Mouse (Mus musculus): ENCODE measurements at regions not wholly inside any gene's neighbourhood (a gene's known extent, or its start where the extent isn't known, plus 50 kb on each side); places are given as distances from the start of the nearest gene placed in this dataset.

DNA sequence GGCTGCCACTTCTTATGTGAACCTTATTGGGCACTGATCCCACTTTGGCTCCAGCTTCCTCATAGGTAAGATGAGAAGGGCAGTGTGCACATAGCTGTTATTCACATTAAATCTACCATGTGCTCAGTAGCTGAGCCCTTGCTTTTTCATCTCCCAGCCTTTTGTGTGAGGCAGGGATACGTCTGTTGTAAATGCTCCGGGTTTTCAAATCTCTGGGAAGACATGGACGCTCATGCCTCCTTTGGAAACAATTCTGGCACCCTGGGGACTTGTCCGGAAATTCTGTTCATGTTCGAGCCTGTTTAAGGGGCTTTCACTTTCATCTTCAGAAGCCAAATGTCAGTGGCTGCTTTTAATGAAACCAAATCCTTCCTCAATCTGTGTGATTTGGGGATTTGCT lies 312.7 kb downstream of the Bcl11a start:
- no peaks in the 10 kb centered on the region for H3K36me3 ChIP-seq (ENCODE audit: insufficient read depth, low read length)
- no peak overlapping the region for H3K4me3 ChIP-seq (replicated peaks; ENCODE audit: low read length)
- no peaks in the 10 kb centered on the region for H3K9me3 ChIP-seq (ENCODE audit: low read length)
- TF ChIP-seq POU5F1 (IDR thresholded peaks at IDR 0.05; ENCODE audit: borderline replicate concordance, low read length) (no peak), NANOG (IDR thresholded peaks at IDR 0.05; ENCODE audit: borderline replicate concordance, low read length) (no peak), CTCF (conservative IDR thresholded peaks at IDR 0.05; ENCODE audit: low read length) (no peak)
- no peaks in the 10 kb centered on the region for H3K27me3 ChIP-seq (ENCODE audit: insufficient read depth, low read length)
- no peaks in the 10 kb centered on the region for H3K4me1 ChIP-seq (replicated peaks; ENCODE audit: low read depth, low read length)

- H3K9me3 ChIP-seq (ENCODE audit: low read length) = no peaks in the 10 kb centered on the region
- no peak for TF ChIP-seq NANOG (IDR thresholded peaks at IDR 0.05; ENCODE audit: borderline replicate concordance, low read length)
- TF ChIP-seq POU5F1 (IDR thresholded peaks at IDR 0.05; ENCODE audit: borderline replicate concordance, low read length) = no peak
- no peak for TF ChIP-seq CTCF (conservative IDR thresholded peaks at IDR 0.05; ENCODE audit: low read length)
- no peaks in the 10 kb centered on the region for H3K4me1 ChIP-seq (replicated peaks; ENCODE audit: low read depth, low read length)
- H3K27me3 ChIP-seq (ENCODE audit: insufficient read depth, low read length) = no peaks in the 10 kb centered on the region
- no peaks in the 10 kb centered on the region for H3K36me3 ChIP-seq (ENCODE audit: insufficient read depth, low read length)
- no peak overlapping the region for H3K4me3 ChIP-seq (replicated peaks; ENCODE audit: low read length)
These were observed 313.5 kb downstream of the Bcl11a start for GRCm38 (mm10) chr11:24391385-24391784.

- Histone ChIP-seq H3K4me1 (replicated peaks; ENCODE audit: low read depth, low read length) (no peaks in the 10 kb centered on the region), H3K27me3 (ENCODE audit: insufficient read depth, low read length) (no peaks in the 10 kb centered on the region), H3K36me3 (ENCODE audit: insufficient read depth, low read length) (no peaks in the 10 kb centered on the region), H3K4me3 (replicated peaks; ENCODE audit: low read length) (no peak overlapping the region), H3K9me3 (ENCODE audit: low read length) (no peaks in the 10 kb centered on the region)
- TF ChIP-seq POU5F1 (IDR thresholded peaks at IDR 0.05; ENCODE audit: borderline replicate concordance, low read length) (no peak), NANOG (IDR thresholded peaks at IDR 0.05; ENCODE audit: borderline replicate concordance, low read length) (no peak), CTCF (conservative IDR thresholded peaks at IDR 0.05; ENCODE audit: low read length) (no peak)
These were observed 317.6 kb downstream of the Bcl11a start for GRCm38 (mm10) chr11:24395478-24395877.

GRCm38 (mm10) chr11:24396911-24397310 lies 319.1 kb downstream of the Bcl11a start:
- TF ChIP-seq POU5F1 (IDR thresholded peaks at IDR 0.05; ENCODE audit: borderline replicate concordance, low read length) = no peak
- TF ChIP-seq CTCF (conservative IDR thresholded peaks at IDR 0.05; ENCODE audit: low read length) = no peak
- TF ChIP-seq NANOG (IDR thresholded peaks at IDR 0.05; ENCODE audit: borderline replicate concordance, low read length) = no peak
- Histone ChIP-seq H3K27me3 (ENCODE audit: insufficient read depth, low read length) (no peaks in the 10 kb centered on the region), H3K9me3 (ENCODE audit: low read length) (no peaks in the 10 kb centered on the region), H3K4me3 (replicated peaks; ENCODE audit: low read length) (no peak overlapping the region), H3K4me1 (replicated peaks; ENCODE audit: low read depth, low read length) (no peaks in the 10 kb centered on the region), H3K36me3 (ENCODE audit: insufficient read depth, low read length) (no peaks in the 10 kb centered on the region)

DNA sequence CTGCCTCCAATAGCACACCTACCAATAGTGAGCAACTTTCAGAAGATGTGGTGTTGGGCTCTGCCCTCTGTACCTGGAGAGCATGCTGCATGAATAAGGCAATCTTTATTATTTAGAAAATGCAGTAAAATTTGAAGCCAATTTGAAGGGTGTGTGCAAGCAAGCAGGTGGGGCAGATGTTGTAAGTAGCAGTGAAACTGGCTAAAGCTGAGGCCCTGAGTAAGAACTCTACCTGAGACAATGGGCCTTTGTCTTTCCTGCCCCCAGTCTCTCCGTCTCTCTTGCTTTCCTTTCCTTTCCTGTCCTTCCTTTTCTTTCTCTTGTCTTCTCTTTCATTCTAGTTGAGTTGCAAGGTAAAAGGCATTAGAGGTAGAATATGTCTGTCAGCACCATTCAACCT lies 319.9 kb downstream of the Bcl11a start:
- Histone ChIP-seq H3K4me1 (replicated peaks; ENCODE audit: low read depth, low read length) (no peaks in the 10 kb centered on the region), H3K9me3 (ENCODE audit: low read length) (no peaks in the 10 kb centered on the region), H3K36me3 (ENCODE audit: insufficient read depth, low read length) (no peaks in the 10 kb centered on the region), H3K4me3 (replicated peaks; ENCODE audit: low read length) (no peak overlapping the region), H3K27me3 (ENCODE audit: insufficient read depth, low read length) (no peaks in the 10 kb centered on the region)
- TF ChIP-seq POU5F1 (IDR thresholded peaks at IDR 0.05; ENCODE audit: borderline replicate concordance, low read length) = no peak
- TF ChIP-seq NANOG (IDR thresholded peaks at IDR 0.05; ENCODE audit: borderline replicate concordance, low read length) = no peak

DNA sequence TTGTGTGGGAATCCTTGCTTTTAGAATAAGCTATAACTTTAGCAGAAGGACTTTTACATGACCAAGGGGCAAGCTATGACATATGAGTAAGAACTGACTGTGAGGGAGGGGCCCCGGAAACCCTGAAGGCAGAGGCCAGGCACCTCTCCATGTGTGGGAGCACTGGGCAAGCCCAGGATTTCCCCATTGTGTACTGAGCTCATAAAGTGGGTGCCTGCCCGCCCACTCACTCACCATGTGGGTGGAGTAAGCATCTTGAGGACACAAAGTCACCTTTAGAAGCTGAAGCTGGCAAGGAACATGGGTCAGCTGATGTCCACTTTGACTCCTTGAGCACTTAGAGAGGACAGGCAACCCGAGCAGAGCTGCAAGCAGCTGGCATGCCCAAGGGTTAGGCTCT lies 323.3 kb downstream of the Bcl11a start:
- TF ChIP-seq NANOG (IDR thresholded peaks at IDR 0.05; ENCODE audit: borderline replicate concordance, low read length) = no peak
- TF ChIP-seq POU5F1 (IDR thresholded peaks at IDR 0.05; ENCODE audit: borderline replicate concordance, low read length) = no peak
- TF ChIP-seq CTCF (conservative IDR thresholded peaks at IDR 0.05; ENCODE audit: low read length) = no peak
- H3K36me3 ChIP-seq (ENCODE audit: insufficient read depth, low read length) = no peaks in the 10 kb centered on the region
- no peaks in the 10 kb centered on the region for H3K9me3 ChIP-seq (ENCODE audit: low read length)
- no peaks in the 10 kb centered on the region for H3K4me1 ChIP-seq (replicated peaks; ENCODE audit: low read depth, low read length)
- H3K27me3 ChIP-seq (ENCODE audit: insufficient read depth, low read length) = no peaks in the 10 kb centered on the region
- H3K4me3 ChIP-seq (replicated peaks; ENCODE audit: low read length) = no peak overlapping the region

GRCm38 (mm10) chr11:24402127-24402526 lies 324.3 kb downstream of the Bcl11a start:
- Histone ChIP-seq H3K4me3 (replicated peaks; ENCODE audit: low read length) (no peak overlapping the region), H3K9me3 (ENCODE audit: low read length) (no peaks in the 10 kb centered on the region), H3K27me3 (ENCODE audit: insufficient read depth, low read length) (no peaks in the 10 kb centered on the region), H3K4me1 (replicated peaks; ENCODE audit: low read depth, low read length) (no peaks in the 10 kb centered on the region), H3K36me3 (ENCODE audit: insufficient read depth, low read length) (no peaks in the 10 kb centered on the region)
- TF ChIP-seq POU5F1 (IDR thresholded peaks at IDR 0.05; ENCODE audit: borderline replicate concordance, low read length) (no peak), NANOG (IDR thresholded peaks at IDR 0.05; ENCODE audit: borderline replicate concordance, low read length) (no peak), CTCF (conservative IDR thresholded peaks at IDR 0.05; ENCODE audit: low read length) (no peak)

- TF ChIP-seq NANOG (IDR thresholded peaks at IDR 0.05; ENCODE audit: borderline replicate concordance, low read length) (no peak), CTCF (conservative IDR thresholded peaks at IDR 0.05; ENCODE audit: low read length) (peak; percentile 97), POU5F1 (IDR thresholded peaks at IDR 0.05; ENCODE audit: borderline replicate concordance, low read length) (no peak)
- no peaks in the 10 kb centered on the region for H3K27me3 ChIP-seq (ENCODE audit: insufficient read depth, low read length)
- no peaks in the 10 kb centered on the region for H3K4me1 ChIP-seq (replicated peaks; ENCODE audit: low read depth, low read length)
- H3K4me3 ChIP-seq (replicated peaks; ENCODE audit: low read length) = no peak overlapping the region
- H3K9me3 ChIP-seq (ENCODE audit: low read length) = peaks cover 17% of the 10 kb centered on the region
- H3K36me3 ChIP-seq (ENCODE audit: insufficient read depth, low read length) = no peaks in the 10 kb centered on the region
These were observed 336.9 kb downstream of the Bcl11a start for GRCm38 (mm10) chr11:24414804-24415203.

GRCm38 (mm10) chr11:24422066-24422775 lies 344.4 kb downstream of the Bcl11a start:
- no peaks in the 10 kb centered on the region for H3K27me3 ChIP-seq (ENCODE audit: insufficient read depth, low read length)
- H3K4me1 ChIP-seq (replicated peaks; ENCODE audit: low read depth, low read length) = no peaks in the 10 kb centered on the region
- H3K4me3 ChIP-seq (replicated peaks; ENCODE audit: low read length) = no peak overlapping the region
- no peaks in the 10 kb centered on the region for H3K36me3 ChIP-seq (ENCODE audit: insufficient read depth, low read length)
- peaks cover 16% of the 10 kb centered on the region for H3K9me3 ChIP-seq (ENCODE audit: low read length)
- TF ChIP-seq CTCF (conservative IDR thresholded peaks at IDR 0.05; ENCODE audit: low read length) = no peak
- TF ChIP-seq NANOG (IDR thresholded peaks at IDR 0.05; ENCODE audit: borderline replicate concordance, low read length) = no peak
- TF ChIP-seq POU5F1 (IDR thresholded peaks at IDR 0.05; ENCODE audit: borderline replicate concordance, low read length) = no peak

Data from E14TG2a.4 (cell line).